Mouse (Mus musculus) mature B cell (primary cell): Measurements from ENCODE around the gene Ncoa5.

Experiments
- in situ Hi-C: fragments of 300-500 bp; cut with MboI; formaldehyde crosslinking; loops from 2 replicates; pipeline ENCODE4 v1.14.3; 2019

Ncoa5 gene

DNA sequence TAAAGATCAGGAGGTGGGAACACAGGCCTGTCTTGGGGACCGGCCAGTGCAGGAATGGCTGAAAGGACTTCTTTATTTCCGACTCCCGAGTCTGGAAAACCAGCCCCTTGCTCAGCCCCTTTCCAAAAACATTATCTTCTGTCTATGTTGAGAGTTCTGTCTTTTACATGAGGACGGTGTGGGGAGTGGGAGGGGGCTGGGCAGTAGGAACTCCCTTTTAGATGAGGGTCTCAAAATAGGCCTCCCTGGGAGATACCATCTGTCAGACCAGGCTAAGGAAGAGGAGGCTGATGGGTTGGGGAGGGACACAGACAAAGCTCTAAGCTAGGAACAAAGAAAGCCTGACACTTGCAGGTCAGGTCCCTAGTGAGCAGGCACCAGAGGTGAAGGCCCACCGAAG is 14.4 kb upstream of the Ncoa5 start:
- in situ Hi-C loops = loop anchor here (10.0 kb wide), 1 partner anchor 124 kb away; no protein-coding TSS in a partner anchor

DNA sequence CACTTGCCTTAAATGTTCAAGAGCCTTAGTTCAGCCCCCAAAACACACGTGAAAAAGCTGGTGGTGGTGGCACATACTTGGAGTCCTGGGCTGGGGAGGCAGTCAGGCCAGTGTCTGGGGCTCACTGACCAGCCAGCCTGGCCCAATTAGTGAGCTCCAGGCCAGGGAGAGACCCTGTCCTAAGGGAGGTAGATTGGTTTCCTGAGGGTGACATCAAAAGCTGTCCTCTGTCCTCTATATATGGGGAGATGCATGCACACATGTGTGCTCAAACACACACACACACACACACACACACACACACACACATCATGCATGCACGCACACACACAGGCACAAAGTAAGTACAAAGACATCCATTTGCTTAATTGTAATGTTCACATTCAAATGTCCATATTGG is 9.1 kb upstream of the Ncoa5 start:
- in situ Hi-C loops = loop anchor here (10.0 kb wide), 1 partner anchor 119 kb away; no protein-coding TSS in a partner anchor

DNA sequence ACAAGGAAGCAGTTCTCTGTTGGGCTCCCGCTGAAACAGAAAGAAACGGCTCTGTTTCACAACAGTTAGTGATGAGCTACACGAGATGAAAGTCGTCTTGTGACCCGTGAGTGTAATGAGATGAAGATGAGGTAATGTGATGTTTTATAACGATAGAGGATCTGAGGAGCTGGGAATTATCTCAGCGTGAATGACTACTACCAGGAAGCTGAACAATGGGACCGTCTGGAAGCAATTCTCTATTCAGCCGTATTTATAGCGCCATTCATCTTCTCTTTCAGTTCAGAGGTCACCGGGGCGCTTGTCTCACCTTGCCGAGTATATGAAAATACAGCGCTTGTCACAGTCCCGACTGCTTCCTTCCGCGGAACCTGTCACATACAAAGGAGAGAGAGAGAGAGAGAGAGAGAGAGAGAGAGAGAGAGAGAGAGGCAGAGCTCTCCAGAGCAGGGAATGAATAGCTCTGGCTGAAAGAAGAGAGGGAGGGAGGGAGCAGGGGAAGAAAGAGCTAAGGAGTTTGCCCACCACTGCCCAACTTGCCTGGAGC is 8.5 kb upstream of the Ncoa5 start:
- in situ Hi-C loops = loop anchor here (10.0 kb wide), 1 partner anchor 118 kb away; no protein-coding TSS in a partner anchor

DNA sequence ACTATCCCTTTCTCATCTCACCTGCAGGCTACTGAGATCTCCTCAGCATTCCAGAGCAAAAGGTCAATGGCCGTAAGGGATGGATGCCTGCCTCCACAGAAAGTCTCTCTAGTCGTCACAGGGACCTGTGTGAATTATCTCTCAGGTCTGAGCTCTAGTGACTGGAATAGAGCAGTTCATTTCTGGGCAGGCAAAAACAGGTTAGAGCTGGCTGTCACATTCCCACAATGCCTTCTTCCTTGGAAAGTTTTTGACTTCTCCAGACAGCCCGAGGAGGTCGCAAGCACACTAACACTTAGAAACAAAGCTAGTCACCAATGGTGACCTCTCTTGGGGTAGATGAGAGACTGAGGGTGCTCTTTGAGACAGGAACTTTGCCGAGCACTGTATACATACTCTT is 7.5 kb upstream of the Ncoa5 start:
- in situ Hi-C loops = loop anchor here (10.0 kb wide), 1 partner anchor 117 kb away; no protein-coding TSS in a partner anchor

DNA sequence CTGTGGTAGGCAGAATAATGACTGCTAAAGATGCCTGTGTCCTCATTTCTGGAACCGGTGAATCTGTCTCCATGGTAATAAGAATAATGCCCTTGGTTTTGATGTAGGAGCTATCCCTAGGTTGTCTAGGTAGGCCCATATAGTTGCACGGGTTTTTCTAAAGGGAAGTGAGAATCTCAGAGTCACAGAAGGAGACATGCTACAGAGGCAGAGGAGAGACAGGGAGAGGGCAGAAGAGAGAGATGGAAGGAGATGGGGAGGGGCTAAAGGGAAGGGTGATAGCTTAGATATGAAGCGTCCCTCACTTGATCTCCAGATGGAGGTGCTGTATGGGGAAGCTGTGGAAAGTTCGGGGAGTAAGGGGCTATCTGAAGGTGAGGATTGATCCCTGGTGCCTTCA is 2.7 kb upstream of the Ncoa5 start:
- in situ Hi-C loops = no loop called here

DNA sequence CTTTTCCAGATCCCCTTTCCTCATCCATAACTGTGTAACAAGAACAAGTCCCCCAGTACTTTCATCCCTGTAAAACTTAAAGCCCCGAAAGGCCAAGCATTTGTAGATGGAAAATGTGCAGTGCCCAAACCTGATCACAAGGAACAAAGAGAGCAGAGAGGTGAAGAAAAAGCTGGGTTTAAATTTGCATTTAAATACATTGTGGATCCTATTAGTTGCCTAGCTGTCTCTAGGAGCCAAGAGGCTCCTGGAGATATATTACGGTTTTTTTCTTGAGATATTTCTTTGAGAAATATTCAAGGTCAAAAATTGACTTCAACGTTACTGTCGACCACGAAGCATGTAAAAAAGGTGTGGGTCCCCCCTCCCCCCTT is 378 bp upstream of the Ncoa5 start:
- in situ Hi-C loops = no loop called here

DNA sequence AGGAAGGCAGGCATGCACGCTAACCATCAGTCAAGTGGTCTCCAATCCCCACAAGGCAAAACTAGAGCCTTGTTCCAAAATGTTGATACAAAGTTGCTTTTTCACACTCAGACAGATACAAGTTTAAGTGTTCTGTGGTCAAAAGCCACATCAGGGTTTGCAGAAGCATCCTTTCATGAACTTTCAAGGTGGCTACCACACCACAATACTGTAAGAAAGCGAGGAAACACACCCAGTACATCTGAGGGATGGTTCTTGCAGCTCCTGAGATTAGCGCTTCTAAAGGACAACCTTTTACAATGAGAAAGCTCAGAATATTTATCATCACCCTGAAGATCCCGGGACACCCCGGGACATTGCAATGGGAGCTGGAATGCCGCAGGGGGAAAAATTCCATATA is 1.4 kb downstream of the Ncoa5 start:
- in situ Hi-C loops = no loop called here

DNA sequence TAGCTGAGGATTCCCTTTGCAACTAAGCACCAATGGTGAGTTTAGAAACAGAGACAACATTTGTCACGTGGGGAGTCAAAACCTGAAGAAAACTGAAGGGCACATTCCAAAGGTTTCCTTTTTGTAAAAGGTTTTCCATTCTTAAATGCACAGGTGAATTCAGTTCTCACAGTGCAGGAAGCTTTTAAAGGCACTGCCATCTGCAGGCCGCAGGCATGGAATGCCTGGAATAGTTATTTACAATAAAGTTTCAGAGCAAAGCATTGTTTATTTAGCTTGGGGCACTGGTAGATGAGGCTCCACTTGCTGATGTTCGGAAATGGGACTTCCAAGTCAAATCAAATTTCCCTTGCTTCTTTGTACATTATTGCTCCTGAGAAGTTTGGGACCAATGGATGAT is 2.1 kb downstream of the Ncoa5 start:
- in situ Hi-C loops = no loop called here

DNA sequence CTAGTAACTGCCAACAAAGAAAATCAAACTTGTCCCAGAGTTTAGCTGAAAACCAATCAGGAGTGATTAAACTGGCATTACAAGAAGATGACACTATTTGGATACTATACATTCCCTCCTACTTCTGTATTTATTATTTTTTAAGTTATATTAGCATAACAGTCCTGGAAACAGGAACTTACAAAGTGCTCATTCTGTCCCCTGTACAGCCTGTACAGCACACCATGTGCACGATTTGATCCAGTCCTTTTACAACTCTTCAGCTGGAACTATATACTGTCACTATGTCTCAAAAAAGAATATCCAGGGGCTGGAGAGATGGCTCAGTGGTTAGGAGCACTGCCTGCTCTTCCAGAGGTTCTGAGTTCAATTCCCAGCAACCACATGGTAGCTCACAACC is 7.5 kb downstream of the Ncoa5 start:
- in situ Hi-C loops = no loop called here

DNA sequence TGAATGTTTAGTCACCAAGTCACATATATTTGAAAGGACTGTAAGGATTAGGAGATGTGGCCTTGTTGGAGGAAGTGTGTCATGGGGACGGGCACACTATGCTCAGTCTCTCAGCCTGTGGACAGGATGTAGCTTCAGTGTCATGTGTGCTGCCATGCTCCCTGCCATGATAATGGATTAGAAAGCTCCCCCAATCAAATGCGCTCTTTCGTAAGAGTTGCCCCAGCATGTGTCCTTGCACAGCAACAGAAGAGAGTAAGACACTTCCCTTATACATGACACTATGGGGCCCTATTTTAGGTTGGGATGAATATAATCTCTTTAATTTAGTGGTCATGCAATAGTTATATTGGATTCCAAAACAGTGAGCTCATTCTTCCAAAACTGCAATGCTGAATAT is 14.2 kb downstream of the Ncoa5 start:
- in situ Hi-C loops = no loop called here

DNA sequence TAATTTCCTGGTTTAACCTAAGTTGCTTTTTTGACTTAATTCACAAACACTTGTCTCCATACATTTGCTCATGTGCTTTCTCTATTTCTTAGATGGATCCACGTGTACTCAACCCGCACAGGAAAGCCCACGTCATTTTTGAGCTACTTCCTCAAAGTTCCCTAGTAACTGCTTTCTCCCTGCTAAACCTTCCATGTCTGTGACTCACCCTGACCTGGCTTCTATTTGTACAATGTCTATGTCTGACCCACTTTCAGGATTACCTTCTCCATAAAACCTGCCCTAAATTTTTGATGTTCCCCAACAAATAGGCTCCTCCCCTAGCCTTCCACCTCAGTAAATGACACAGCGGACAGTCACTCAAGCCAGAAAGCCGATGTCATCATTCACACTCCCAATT is 19.7 kb downstream of the Ncoa5 start:
- in situ Hi-C loops = no loop called here

DNA sequence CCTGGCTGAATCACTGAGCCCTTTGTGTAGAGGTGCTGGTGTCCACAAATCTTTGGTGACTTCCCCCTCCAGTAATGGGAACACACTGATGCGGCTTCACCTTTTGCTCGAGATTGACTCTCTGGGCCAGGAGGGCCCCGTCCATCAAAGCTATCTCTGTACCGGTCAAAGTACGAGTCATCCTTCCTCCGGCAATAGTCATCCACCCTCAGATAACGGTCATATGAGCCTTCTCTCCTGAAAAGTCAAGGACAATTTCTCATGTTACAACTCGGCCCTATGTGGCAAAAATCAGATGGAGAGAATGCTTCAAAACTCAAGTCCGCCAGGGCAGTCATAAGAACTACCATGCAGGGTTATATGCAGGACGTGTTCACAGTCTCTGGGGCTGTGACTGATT is 24.3 kb downstream of the Ncoa5 start:
- in situ Hi-C loops = no loop called here

DNA sequence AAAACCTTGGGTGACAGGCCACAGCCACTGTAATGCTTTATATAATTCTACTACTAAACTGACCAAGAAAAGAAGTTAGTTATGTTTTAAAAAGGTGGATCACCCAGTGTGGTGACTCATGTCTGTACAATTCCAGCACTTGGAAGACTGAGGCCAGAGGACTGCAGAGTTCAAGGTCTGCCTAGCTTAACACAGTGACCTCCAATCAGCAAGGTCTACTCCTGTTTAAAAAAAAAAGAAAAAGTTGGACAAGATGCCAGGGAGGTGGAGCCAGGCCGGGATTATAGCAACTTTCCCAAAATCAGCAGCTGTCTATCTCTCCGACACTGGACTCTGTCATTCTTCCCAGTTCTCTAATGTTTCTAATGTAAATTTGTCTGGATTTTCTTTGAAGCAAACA is 25.1 kb downstream of the Ncoa5 start:
- in situ Hi-C loops = no loop called here

DNA sequence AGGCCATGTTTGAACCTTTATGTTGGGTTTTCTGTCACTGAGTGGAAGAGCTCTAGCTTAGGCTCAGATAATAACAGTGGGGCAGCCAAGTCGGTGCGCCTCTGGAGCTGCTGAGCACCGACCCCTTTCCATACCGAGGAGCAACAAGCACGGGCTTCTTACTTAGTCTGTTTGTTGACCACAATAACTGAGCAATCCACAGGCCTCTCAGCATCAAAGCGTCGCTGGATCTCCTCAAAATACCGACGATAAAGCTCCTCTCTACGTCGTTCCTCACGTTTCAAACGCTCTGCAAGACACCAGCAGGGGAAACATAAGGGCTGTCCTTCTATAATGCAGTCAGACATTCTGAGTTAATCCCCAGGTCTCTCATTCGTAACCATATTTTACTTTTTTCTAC is 25.5 kb downstream of the Ncoa5 start:
- in situ Hi-C loops = no loop called here

DNA sequence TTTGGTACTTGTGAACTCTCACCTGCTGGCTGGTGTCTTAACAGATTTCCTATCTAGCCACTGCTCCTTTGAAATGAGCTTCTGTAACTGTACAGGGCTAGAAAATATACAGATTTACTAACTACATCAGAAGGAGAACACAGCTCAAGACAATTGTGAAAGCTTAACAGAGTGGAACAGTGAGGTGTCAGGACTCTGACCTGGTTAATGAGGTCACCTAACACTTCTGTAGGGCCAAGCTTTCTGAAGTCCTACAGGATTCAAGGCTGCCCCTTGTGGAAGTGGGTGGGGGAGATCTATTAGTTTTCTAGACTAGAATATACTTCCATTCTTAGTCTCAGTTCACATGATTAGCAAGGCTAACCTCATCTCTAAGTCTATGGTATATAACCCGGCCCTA is 26.7 kb downstream of the Ncoa5 start:
- in situ Hi-C loops = no loop called here

DNA sequence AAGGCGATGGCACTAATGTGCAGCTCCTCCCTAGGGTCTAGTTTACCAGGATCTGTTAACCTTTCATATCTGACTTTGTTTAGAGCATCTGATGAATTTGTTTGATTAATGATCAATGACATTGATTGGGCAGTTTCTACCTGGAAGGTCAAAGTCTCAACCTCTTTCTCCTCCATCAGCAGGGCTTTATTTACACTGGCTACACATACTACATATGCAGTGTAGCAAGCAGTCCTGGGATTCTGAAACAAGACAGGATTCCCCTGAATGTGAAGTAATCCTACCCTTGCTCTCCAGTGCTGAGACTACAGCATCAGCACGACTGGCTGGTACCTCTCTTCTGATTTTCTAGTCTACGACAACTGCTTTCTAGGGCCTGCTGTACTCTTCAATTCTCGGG is 27.9 kb downstream of the Ncoa5 start:
- in situ Hi-C loops = no loop called here

DNA sequence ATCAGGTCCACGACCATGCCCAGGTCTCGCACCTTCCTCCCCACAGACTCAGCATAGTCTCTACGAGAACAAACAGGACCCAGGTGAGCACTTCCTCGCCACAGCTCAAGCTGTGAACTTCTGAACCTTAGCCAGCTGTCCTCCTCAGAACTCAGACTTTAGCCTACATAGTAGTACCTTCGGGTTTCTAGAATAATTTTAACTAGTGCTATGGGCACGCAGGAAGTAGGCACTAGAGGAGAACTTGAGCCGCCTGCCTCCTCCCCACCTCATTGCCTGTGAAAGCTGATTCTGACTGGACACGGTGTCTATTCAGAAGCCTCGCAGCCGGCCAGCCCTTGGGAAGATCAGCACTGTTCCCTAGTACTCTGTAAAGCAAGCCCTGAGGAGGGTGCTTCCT is 30.4 kb downstream of the Ncoa5 start:
- in situ Hi-C loops = no loop called here

DNA sequence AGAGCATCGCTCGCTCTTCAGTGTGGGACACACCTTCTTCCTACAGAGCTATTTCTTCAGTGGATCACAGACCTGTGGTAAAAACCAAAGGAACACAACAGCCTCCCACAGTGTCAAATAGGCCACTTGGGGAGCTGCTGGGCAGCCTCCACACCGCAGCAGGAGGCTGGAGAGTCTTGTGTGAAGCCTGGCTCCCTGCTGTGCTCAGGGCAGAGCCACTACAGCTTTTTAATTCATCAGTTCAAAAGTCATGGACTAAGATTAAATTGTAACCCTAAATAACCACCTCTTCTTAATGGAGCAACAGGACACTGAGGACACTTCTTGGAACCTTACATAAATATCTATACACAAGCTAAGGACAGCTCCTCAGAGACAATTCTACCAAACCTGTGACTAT is 31.6 kb downstream of the Ncoa5 start:
- in situ Hi-C loops = no loop called here

DNA sequence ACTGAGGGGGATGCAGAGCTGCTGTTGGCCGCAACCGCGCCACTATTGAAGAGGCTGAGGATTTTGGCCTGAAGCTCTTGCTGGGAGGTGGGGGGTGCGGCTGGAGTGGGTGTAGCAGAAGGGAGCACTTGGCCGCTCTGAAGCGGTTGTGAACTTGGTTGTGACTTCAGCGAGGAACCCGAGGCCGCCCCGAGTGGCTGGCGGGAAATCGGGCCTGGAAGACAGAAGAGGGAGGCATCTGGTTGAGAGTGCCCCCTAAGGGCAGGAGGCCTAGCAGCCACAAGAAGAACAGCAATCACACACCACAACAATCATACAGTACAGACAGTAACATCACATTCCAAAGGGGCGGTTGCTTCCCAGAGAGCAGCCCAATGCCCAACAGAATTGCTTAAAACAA is 32.7 kb downstream of the Ncoa5 start:
- in situ Hi-C loops = no loop called here

DNA sequence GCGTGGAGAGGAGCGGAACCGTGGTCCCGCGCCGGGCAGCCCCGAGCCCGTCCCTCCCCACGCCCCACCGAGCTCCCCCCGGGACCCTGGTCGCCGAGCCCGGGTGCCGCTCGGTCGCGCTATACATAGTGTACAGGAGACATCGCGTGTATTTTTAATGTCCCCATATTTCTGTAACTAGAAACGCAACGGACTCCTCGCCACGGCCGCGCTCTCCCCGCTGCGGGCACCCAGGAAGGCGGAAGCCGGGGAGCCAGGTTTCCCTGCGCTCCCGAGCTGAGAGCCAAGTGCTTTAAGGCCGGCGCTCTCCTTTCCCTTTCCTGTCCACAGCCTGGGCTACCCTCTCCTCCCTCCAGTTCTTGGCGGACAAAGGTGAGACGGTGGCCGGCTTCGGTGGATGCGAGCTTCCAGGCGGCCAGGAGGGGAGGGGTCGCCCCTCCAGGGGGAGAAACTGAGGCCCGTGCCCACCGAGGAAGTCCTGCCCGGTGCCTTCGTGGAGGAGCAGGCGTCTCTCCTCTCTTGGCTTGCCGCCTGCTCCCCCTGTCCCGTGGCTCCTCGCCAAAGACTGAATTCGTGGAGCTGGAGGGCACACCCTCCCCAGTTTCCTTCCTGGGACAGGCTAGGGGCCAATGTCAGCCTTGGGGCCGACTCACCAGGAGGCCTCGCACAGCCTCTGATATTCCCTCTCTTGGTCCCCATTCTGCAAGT is 36.8 kb downstream of the Ncoa5 start:
- in situ Hi-C loops = no loop called here

DNA sequence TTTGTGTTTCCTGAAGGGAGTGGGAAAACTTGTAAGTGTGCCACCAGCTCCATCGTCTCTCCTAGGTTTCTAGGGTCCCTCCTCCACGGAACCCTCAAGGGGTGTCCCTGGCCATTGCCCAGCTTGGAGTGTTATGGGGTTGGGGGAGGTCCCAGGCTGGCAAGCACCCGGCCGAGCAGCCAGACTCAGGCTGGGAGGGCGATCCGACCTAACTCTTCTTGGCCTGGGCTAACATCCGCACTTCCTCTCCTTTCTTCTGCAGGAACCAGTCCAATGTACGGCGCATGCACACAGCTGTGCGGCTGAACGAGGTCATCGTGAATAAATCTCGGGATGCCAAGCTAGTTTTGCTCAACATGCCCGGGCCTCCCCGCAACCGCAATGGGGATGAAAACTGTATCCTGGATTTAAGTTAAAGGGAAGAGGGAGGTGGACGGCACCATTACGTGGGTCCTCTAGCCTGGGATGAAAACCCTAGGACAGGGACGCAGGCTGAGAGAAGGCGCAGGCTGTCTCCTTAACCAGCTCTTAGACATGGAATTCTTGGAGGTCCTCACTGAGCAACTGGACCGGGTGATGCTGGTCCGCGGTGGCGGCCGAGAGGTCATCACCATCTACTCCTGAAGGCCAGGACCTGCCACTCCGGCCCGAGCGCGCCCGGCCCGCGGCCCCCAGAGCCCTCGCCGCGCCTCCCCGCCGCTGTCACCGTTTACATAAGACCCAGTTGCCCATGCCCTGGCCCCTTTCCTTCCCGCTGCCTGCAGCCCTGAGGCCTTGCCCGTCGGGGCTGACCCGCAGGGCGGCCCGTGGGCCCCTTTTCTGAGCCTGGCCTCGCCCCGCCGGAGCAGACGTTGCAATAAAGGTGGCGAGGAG is 37.6 kb downstream of the Ncoa5 start:
- in situ Hi-C loops = no loop called here

DNA sequence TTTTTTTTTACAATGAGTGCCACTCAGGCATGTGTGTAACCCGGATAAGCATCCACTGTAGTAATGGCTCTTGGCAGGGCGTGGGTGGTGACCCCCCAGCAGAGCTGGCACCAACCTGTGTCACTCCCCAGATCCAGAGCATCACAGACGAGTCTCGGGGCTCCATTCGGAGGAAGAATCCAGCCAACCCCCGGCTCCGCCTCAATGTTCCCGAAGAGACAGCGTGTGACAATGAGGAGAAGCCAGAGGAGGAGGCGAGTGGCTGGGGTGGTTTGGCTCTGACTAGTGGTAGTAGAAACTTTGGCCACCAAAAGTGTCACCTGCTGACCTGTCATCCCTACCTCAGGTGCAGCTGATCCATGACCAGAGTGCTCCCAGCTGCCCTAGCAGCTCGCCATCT is 38.7 kb downstream of the Ncoa5 start:
- in situ Hi-C loops = no loop called here
